Mouse (Mus musculus) hindbrain, embryonic 11.5 days (tissue): ENCODE results near the gene Aff1. TPM values are rescaled to one million over a fixed set of nuclear protein-coding genes. Genes with fewer than 3 reads are reported as not detected.

Experiments
- ATAC-seq: fragments of 200-750 bp; cut with Nextera tagmentation; 2 replicates; pipeline ENCODE4 v1.8.0; 2017; ENCODE audit warnings: mild to moderate bottlenecking, moderate TSS enrichment, moderate library complexity; ENCODE audit not compliant: low FRiP score
- DNase-seq: peaks from one replicate; pipeline ENCODE4 v3.0.0-alpha.2; 2015; ENCODE audit warnings: low spot score
- H3K27ac ChIP-seq: fragments of 300-500 bp; sonication (generic); 2 replicates; pipeline ENCODE4 v1.5.1; 2014; ENCODE audit warnings: mild to moderate bottlenecking, low read depth, low read length
- H3K27me3 ChIP-seq: fragments of 300-500 bp; sonication (generic); 2 replicates; pipeline ENCODE4 v1.6.1; 2014; ENCODE audit warnings: mild to moderate bottlenecking, low read length, moderate library complexity, mixed read lengths; ENCODE audit not compliant: control insufficient read depth, insufficient read depth
- H3K36me3 ChIP-seq: fragments of 300-500 bp; sonication (generic); 2 replicates; pipeline ENCODE4 v1.6.1; 2014; ENCODE audit warnings: mild to moderate bottlenecking, low read length, moderate library complexity, mixed read lengths; ENCODE audit not compliant: control insufficient read depth, insufficient read depth
- H3K4me1 ChIP-seq: fragments of 300-500 bp; sonication (generic); replicated peaks from 2 replicates; pipeline ENCODE4 v1.6.1; 2014; ENCODE audit warnings: low read length, mixed read lengths; ENCODE audit not compliant: control insufficient read depth, insufficient read depth
- H3K4me2 ChIP-seq: fragments of 300-500 bp; sonication (generic); replicated peaks from 2 replicates; pipeline ENCODE4 v1.6.1; 2014; ENCODE audit warnings: mild to moderate bottlenecking, low read depth, low read length
- H3K4me3 ChIP-seq: fragments of 300-500 bp; sonication (generic); 2 replicates; pipeline ENCODE4 v1.5.1; 2014; ENCODE audit warnings: low read depth, low read length
- H3K9ac ChIP-seq: fragments of 300-500 bp; sonication (generic); 2 replicates; pipeline ENCODE4 v1.6.1; 2014; ENCODE audit warnings: low read depth, low read length
- H3K9me3 ChIP-seq: fragments of 300-500 bp; sonication (generic); 2 replicates; pipeline ENCODE4 v1.6.1; 2016; ENCODE audit warnings: low read length; ENCODE audit not compliant: control insufficient read depth
- WGBS: fragments of 180-500 bp; shearing (Covaris S2); extraction: QIAGEN DNeasy Blood & Tissue Kit; methylation state at CpG from one replicate; pipeline ENCODE4 v1.1.7; 2014; 5-methylcytosine and 5-hydroxymethylcytosine counted together
- polyA plus RNA-seq: library from polyadenylated mRNA; unstranded; fragments of >200 nt; fragmentation: Nextera tagmentation; extraction: Ambion mirVana; gene quantifications from 2 replicates; pipeline ENCODE4 v1.2.1, GENCODE M21; 2014

Aff1 gene
- polyA plus RNA-seq, 1 experiment from 2014 or later, result 7.0 TPM

- no peak for DNase-seq
- Histone ChIP-seq H3K27ac (no peak overlapping the region), H3K4me2 (no peak overlapping the region), H3K36me3 (no peaks in the 10 kb centered on the region), H3K4me1 (no peaks in the 10 kb centered on the region; the same call in none of the 2 replicates), H3K27me3 (no peaks in the 10 kb centered on the region), H3K9ac (no peak overlapping the region), H3K9me3 (no peaks in the 10 kb centered on the region), H3K4me3 (no peak overlapping the region)
- WGBS, result 3% methylated on average over 3 of the region's 3 CpGs
- no peak for ATAC-seq
These were observed 32.6 kb downstream of the Aff1 start for GRCm38 (mm10) chr5:103724823-103725222.

GRCm38 (mm10) chr5:103725268-103726149, 33.3 kb downstream of the Aff1 start:
- Histone ChIP-seq H3K4me2 (no peak overlapping the region), H3K4me3 (no peak overlapping the region), H3K27ac (no peak overlapping the region), H3K4me1 (no peaks in the 10 kb centered on the region; the same call in none of the 2 replicates), H3K36me3 (no peaks in the 10 kb centered on the region), H3K9me3 (no peaks in the 10 kb centered on the region), H3K27me3 (no peaks in the 10 kb centered on the region), H3K9ac (no peak overlapping the region)
- ATAC-seq (no peak), DNase-seq (no peak)
- WGBS, result 47% methylated on average over 9 of the region's 9 CpGs

GRCm38 (mm10) chr5:103726281-103726938, 34.2 kb downstream of the Aff1 start:
- H3K27me3 ChIP-seq, result no peaks in the 10 kb centered on the region
- no peak overlapping the region for H3K9ac ChIP-seq
- no peak overlapping the region for H3K4me3 ChIP-seq
- H3K4me1 ChIP-seq, result no peaks in the 10 kb centered on the region; the same call in none of the 2 replicates
- ATAC-seq (no peak), DNase-seq (no peak)
- no peak overlapping the region for H3K4me2 ChIP-seq
- H3K27ac ChIP-seq, result no peak overlapping the region
- no peaks in the 10 kb centered on the region for H3K9me3 ChIP-seq
- WGBS, result 54% methylated on average over 8 of the region's 8 CpGs
- no peaks in the 10 kb centered on the region for H3K36me3 ChIP-seq

GRCm38 (mm10) chr5:103727777-103728395, 35.7 kb downstream of the Aff1 start:
- Histone ChIP-seq H3K4me3 (no peak overlapping the region), H3K27ac (no peak overlapping the region), H3K36me3 (no peaks in the 10 kb centered on the region), H3K4me2 (no peak overlapping the region), H3K9ac (no peak overlapping the region), H3K9me3 (no peaks in the 10 kb centered on the region), H3K27me3 (no peaks in the 10 kb centered on the region), H3K4me1 (no peaks in the 10 kb centered on the region; the same call in none of the 2 replicates)
- 80% methylated on average over 4 of the region's 4 CpGs for WGBS
- no peak for DNase-seq
- no peak for ATAC-seq

- DNase-seq (no peak), ATAC-seq (no peak)
- H3K9me3 ChIP-seq, result no peaks in the 10 kb centered on the region
- WGBS, result 67% methylated on average over 1 of the region's 1 CpGs
- H3K9ac ChIP-seq, result no peak overlapping the region
- no peak overlapping the region for H3K4me2 ChIP-seq
- H3K27me3 ChIP-seq, result no peaks in the 10 kb centered on the region
- no peak overlapping the region for H3K27ac ChIP-seq
- H3K4me1 ChIP-seq, result no peaks in the 10 kb centered on the region; the same call in none of the 2 replicates
- H3K36me3 ChIP-seq, result no peaks in the 10 kb centered on the region
- H3K4me3 ChIP-seq, result no peak overlapping the region
These were observed 37.1 kb downstream of the Aff1 start for GRCm38 (mm10) chr5:103729225-103729624.

- H3K4me3 ChIP-seq, result no peak overlapping the region
- 85% methylated on average over 1 of the region's 1 CpGs for WGBS
- no peak overlapping the region for H3K4me2 ChIP-seq
- no peak overlapping the region for H3K27ac ChIP-seq
- no peaks in the 10 kb centered on the region for H3K27me3 ChIP-seq
- no peaks in the 10 kb centered on the region; the same call in 1 of the 2 replicates for H3K4me1 ChIP-seq
- no peaks in the 10 kb centered on the region for H3K36me3 ChIP-seq
- H3K9me3 ChIP-seq, result no peaks in the 10 kb centered on the region
- DNase-seq (no peak), ATAC-seq (no peak)
- H3K9ac ChIP-seq, result no peak overlapping the region
These were observed 38.0 kb downstream of the Aff1 start for GRCm38 (mm10) chr5:103730142-103730541.

- Histone ChIP-seq H3K4me1 (no peaks in the 10 kb centered on the region), H3K36me3 (no peaks in the 10 kb centered on the region), H3K27me3 (no peaks in the 10 kb centered on the region), H3K27ac (no peak overlapping the region), H3K4me2 (no peak overlapping the region), H3K9me3 (no peaks in the 10 kb centered on the region), H3K9ac (no peak overlapping the region), H3K4me3 (no peak overlapping the region)
- ATAC-seq (no peak), DNase-seq (no peak)
- 59% methylated on average over 3 of the region's 3 CpGs for WGBS
These were observed 38.6 kb downstream of the Aff1 start for GRCm38 (mm10) chr5:103730727-103731126.

- ATAC-seq, result no peak
- Histone ChIP-seq H3K9ac (no peak overlapping the region), H3K27me3 (no peaks in the 10 kb centered on the region), H3K4me2 (no peak overlapping the region), H3K4me1 (no peaks in the 10 kb centered on the region), H3K9me3 (no peaks in the 10 kb centered on the region), H3K36me3 (no peaks in the 10 kb centered on the region), H3K4me3 (no peak overlapping the region), H3K27ac (no peak overlapping the region)
- WGBS, result 89% methylated on average over 4 of the region's 4 CpGs
- no peak for DNase-seq
These were observed 40.4 kb downstream of the Aff1 start for GRCm38 (mm10) chr5:103732581-103732980.
